Mouse (Mus musculus) regulatory T cell (primary cell): ENCODE data around the gene Foxn3.

Experiments used
- in situ Hi-C: fragments of 300-600 bp; cut with MboI, MseI; formaldehyde crosslinking; loops from one replicate; pipeline ENCODE4 v1.15.1; 2025; ENCODE audit warnings: high pct_unique_total_duplicates

Foxn3 gene

GRCm38 (mm10) chr12:99529687-99530411 is 33.5 kb downstream of the Foxn3 start:
- in situ Hi-C loops, result no loop called here

- in situ Hi-C loops, result no loop called here
These were observed 34.4 kb downstream of the Foxn3 start for GRCm38 (mm10) chr12:99528958-99529357.

- in situ Hi-C loops, result no loop called here
These were observed 35.9 kb downstream of the Foxn3 start for GRCm38 (mm10) chr12:99527452-99527851.

GRCm38 (mm10) chr12:99526571-99527140 is 36.7 kb downstream of the Foxn3 start:
- in situ Hi-C loops, result no loop called here

- in situ Hi-C loops, result no loop called here
These were observed 40.5 kb downstream of the Foxn3 start for GRCm38 (mm10) chr12:99522882-99523281.

- in situ Hi-C loops, result loop anchor here (5.0 kb wide), 1 partner anchor 53 kb away; no protein-coding TSS in a partner anchor
These were observed 43.5 kb downstream of the Foxn3 start for GRCm38 (mm10) chr12:99519862-99520261.

GRCm38 (mm10) chr12:99519191-99519614 is 44.2 kb downstream of the Foxn3 start:
- in situ Hi-C loops, result loop anchor here (5.0 kb wide), 1 partner anchor 52 kb away; no protein-coding TSS in a partner anchor

GRCm38 (mm10) chr12:99518640-99519039 is 44.7 kb downstream of the Foxn3 start:
- in situ Hi-C loops, result loop anchor here (5.0 kb wide), 1 partner anchor 51 kb away; no protein-coding TSS in a partner anchor

GRCm38 (mm10) chr12:99518126-99518525 is 45.3 kb downstream of the Foxn3 start:
- in situ Hi-C loops, result loop anchor here (5.0 kb wide), 1 partner anchor 51 kb away; no protein-coding TSS in a partner anchor

GRCm38 (mm10) chr12:99517296-99517695 is 46.1 kb downstream of the Foxn3 start:
- in situ Hi-C loops, result loop anchor here (5.0 kb wide), 1 partner anchor 50 kb away; no protein-coding TSS in a partner anchor

GRCm38 (mm10) chr12:99515481-99515880 is 47.9 kb downstream of the Foxn3 start:
- in situ Hi-C loops, result loop anchor here (5.0 kb wide), 1 partner anchor 48 kb away; no protein-coding TSS in a partner anchor

- in situ Hi-C loops, result no loop called here
These were observed 51.7 kb downstream of the Foxn3 start for GRCm38 (mm10) chr12:99511644-99512043.

- in situ Hi-C loops, result no loop called here
These were observed 52.6 kb downstream of the Foxn3 start for GRCm38 (mm10) chr12:99510759-99511158.

- in situ Hi-C loops, result no loop called here
These were observed 61.2 kb downstream of the Foxn3 start for GRCm38 (mm10) chr12:99502225-99502624.

- in situ Hi-C loops, result loop anchor here (10.0 kb wide), 1 partner anchor 864 kb away; no protein-coding TSS in a partner anchor
These were observed 64.2 kb downstream of the Foxn3 start for GRCm38 (mm10) chr12:99498978-99499694.

GRCm38 (mm10) chr12:99498189-99498977 is 65.0 kb downstream of the Foxn3 start:
- in situ Hi-C loops, result loop anchor here (10.0 kb wide), 1 partner anchor 864 kb away; no protein-coding TSS in a partner anchor

- in situ Hi-C loops, result loop anchor here (10.0 kb wide), 1 partner anchor 862 kb away; no protein-coding TSS in a partner anchor
These were observed 66.4 kb downstream of the Foxn3 start for GRCm38 (mm10) chr12:99496945-99497344.

- in situ Hi-C loops, result loop anchor here (10.0 kb wide), 1 partner anchor 855 kb away; no protein-coding TSS in a partner anchor
These were observed 73.2 kb downstream of the Foxn3 start for GRCm38 (mm10) chr12:99490216-99490615.

- in situ Hi-C loops, result no loop called here
These were observed 74.3 kb downstream of the Foxn3 start for GRCm38 (mm10) chr12:99489001-99489592.

- in situ Hi-C loops, result no loop called here
These were observed 83.0 kb downstream of the Foxn3 start for GRCm38 (mm10) chr12:99480372-99480771.

GRCm38 (mm10) chr12:99474176-99474575 is 89.2 kb downstream of the Foxn3 start:
- in situ Hi-C loops, result no loop called here
